Mouse (Mus musculus) embryonic facial prominence, embryonic 12.5 days (tissue): ENCODE measurements at regions not wholly inside any gene's neighbourhood (a gene's known extent, or its start where the extent isn't known, plus 50 kb on each side); places are given as distances from the start of the nearest gene placed in this dataset.

Experiments used
- ATAC-seq: fragments of 200-750 bp; cut with Nextera tagmentation; 2 replicates; pipeline ENCODE4 v1.8.0; 2017; ENCODE audit not compliant: insufficient number of reproducible peaks, insufficient read depth, low FRiP score, low TSS enrichment
- H3K27ac ChIP-seq: fragments of 300-500 bp; sonication (generic); 2 replicates; pipeline ENCODE4 v1.5.1; 2016; ENCODE audit warnings: mild to moderate bottlenecking
- H3K27me3 ChIP-seq: fragments of 300-500 bp; sonication (generic); 2 replicates; pipeline ENCODE4 v1.6.1; 2016; ENCODE audit warnings: mild to moderate bottlenecking, moderate library complexity
- H3K36me3 ChIP-seq: fragments of 300-500 bp; sonication (generic); 2 replicates; pipeline ENCODE4 v1.6.1; 2016; ENCODE audit warnings: mild to moderate bottlenecking
- H3K4me1 ChIP-seq: fragments of 300-500 bp; sonication (generic); 2 replicates; pipeline ENCODE4 v1.6.1; 2016
- H3K4me2 ChIP-seq: fragments of 300-500 bp; sonication (generic); replicated peaks from 2 replicates; pipeline ENCODE4 v1.6.1; 2016; ENCODE audit warnings: mild to moderate bottlenecking, moderate library complexity
- H3K4me3 ChIP-seq: fragments of 300-500 bp; sonication (generic); 2 replicates; pipeline ENCODE4 v1.5.1; 2016; ENCODE audit warnings: mild to moderate bottlenecking
- H3K9ac ChIP-seq: fragments of 300-500 bp; sonication (generic); 2 replicates; pipeline ENCODE4 v1.6.1; 2016; ENCODE audit warnings: mild to moderate bottlenecking, moderate library complexity
- H3K9me3 ChIP-seq: fragments of 300-500 bp; sonication (generic); 2 replicates; pipeline ENCODE4 v1.6.1; 2016; ENCODE audit warnings: mild to moderate bottlenecking, moderate library complexity
- WGBS: fragments of 180-500 bp; shearing (Covaris S2); methylation state at CpG from one replicate; pipeline ENCODE4 v1.1.7; 2016; 5-methylcytosine and 5-hydroxymethylcytosine counted together

DNA sequence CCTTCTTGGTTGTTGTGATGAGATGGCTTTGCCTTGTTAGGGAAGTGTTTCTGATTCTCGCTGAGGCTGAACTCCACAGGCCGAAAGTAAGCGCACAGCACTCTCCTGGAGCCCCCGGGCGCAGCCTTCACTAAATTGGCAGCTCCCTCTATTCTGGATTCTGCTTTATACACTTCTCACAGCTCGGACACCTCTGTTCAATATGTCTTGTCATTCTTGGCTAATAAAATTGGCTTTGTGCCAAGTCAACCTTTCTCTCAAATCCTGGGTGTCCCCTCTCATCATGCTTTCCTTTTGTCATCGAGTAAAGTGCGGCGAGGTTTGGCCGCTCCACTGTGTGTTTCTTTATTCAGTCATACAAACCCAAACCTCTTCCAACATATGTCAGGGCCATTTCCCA, 217.2 kb upstream of the Epha4 start:
- Histone ChIP-seq H3K4me1 (no peaks in the 10 kb centered on the region), H3K27ac (no peak overlapping the region), H3K27me3 (no peaks in the 10 kb centered on the region), H3K4me3 (no peak overlapping the region), H3K4me2 (no peak overlapping the region), H3K9me3 (no peaks in the 10 kb centered on the region), H3K9ac (no peak overlapping the region), H3K36me3 (no peaks in the 10 kb centered on the region)
- ATAC-seq: no peak
- WGBS: 83% methylated on average over 10 of the region's 10 CpGs

DNA sequence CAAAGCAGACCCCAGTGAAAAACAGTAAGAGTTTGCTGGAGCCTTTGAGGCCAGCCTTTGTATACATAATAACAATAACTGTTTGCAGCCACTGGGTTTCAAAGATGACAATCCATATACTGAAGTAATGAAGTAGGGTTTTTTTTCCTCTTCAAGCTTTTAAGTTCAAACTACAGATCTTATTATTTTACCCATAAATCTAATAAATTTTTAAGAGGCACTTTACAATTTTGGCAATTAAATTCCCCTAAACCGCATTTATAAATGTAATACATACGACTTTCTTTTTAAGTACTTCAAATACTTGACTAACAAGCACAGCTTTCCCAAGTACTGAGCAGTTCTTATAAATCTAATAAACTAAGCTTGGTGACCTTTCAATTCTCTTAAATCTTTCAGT, 212.7 kb upstream of the Epha4 start:
- H3K9ac ChIP-seq: no peak overlapping the region
- no peaks in the 10 kb centered on the region for H3K4me1 ChIP-seq
- no peak overlapping the region for H3K27ac ChIP-seq
- H3K9me3 ChIP-seq: no peaks in the 10 kb centered on the region
- ATAC-seq: no peak
- no peaks in the 10 kb centered on the region for H3K36me3 ChIP-seq
- no peak overlapping the region for H3K4me2 ChIP-seq
- H3K27me3 ChIP-seq: no peaks in the 10 kb centered on the region
- 94% methylated on average over 2 of the region's 2 CpGs for WGBS
- no peak overlapping the region for H3K4me3 ChIP-seq

DNA sequence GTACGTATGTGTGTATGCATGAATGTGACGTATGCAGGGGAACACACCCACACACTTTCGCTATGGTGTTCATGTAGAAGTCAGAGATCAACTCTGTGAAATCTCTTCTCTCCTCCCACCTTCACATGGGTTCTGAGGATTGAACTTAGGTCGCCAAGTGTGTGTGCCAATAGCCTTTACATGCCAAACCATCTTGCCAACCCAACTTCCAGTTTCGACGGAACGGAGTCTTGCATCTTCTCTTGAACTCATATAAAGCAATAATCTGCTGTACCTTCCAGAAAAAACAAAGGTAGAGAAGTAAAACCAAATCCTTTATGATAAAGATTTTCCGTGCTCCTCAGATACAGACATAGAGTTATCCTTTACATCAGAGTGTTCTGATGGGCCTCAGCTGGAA, 208.4 kb upstream of the Epha4 start:
- H3K36me3 ChIP-seq: no peaks in the 10 kb centered on the region
- no peak overlapping the region for H3K27ac ChIP-seq
- no peak for ATAC-seq
- H3K4me3 ChIP-seq: no peak overlapping the region
- H3K4me1 ChIP-seq: no peaks in the 10 kb centered on the region
- 93% methylated on average over 8 of the region's 8 CpGs for WGBS
- H3K27me3 ChIP-seq: no peaks in the 10 kb centered on the region
- no peak overlapping the region for H3K9ac ChIP-seq
- no peaks in the 10 kb centered on the region for H3K9me3 ChIP-seq
- no peak overlapping the region for H3K4me2 ChIP-seq

DNA sequence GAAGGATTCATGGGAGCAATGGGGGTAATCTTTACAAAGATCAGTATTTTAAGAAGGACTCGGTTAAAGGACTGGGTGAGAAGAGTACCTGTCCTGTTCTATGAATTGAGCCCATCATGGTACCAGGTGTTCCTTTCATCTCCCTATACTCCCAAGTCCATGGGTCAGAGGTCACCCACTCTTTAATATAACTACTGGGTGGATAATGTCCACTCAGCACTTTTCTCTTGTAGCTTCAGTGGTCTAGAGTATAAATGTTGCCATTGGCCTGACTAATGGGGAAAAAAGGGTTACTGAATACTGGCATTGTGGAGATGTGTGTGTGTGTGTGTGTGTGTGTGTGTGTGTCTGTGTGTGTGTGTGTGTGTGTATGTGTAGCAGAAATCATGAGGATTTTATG, 206.0 kb upstream of the Epha4 start:
- Histone ChIP-seq H3K27me3 (no peaks in the 10 kb centered on the region), H3K4me1 (no peaks in the 10 kb centered on the region), H3K4me3 (no peak overlapping the region), H3K36me3 (no peaks in the 10 kb centered on the region), H3K4me2 (no peak overlapping the region), H3K9me3 (no peaks in the 10 kb centered on the region), H3K27ac (no peak overlapping the region), H3K9ac (no peak overlapping the region)
- ATAC-seq: no peak
- 83% methylated on average over 1 of the region's 1 CpGs for WGBS

DNA sequence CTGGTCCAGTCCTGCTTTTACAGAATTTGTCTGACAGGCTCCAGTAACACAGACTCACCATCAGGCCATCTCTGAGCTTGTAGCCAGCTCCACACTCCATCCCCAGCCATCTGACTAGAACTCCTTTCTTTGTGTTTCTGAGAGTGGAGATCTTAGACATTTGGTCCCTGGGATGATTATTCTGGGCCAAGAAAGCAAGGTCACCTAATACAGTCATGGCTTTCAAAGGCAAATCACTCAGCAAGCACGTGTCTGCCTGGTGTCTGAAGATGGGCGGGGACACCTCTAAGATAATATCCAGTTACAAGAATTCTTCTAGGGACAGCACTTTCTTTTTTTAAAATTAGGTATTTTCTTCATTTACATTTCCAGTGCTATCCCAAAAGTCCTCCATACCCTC, 198.1 kb upstream of the Epha4 start:
- 0 out of 2 replicates have a peak, but pooled peaks cover 5% of the 10 kb centered on the region for H3K4me1 ChIP-seq
- H3K4me2 ChIP-seq: no peak overlapping the region
- no peak overlapping the region for H3K4me3 ChIP-seq
- no peak overlapping the region for H3K9ac ChIP-seq
- H3K36me3 ChIP-seq: no peaks in the 10 kb centered on the region
- no peak for ATAC-seq
- no peaks in the 10 kb centered on the region for H3K27me3 ChIP-seq
- no peaks in the 10 kb centered on the region for H3K9me3 ChIP-seq
- 62% methylated on average over 2 of the region's 2 CpGs for WGBS
- no peak overlapping the region for H3K27ac ChIP-seq

DNA sequence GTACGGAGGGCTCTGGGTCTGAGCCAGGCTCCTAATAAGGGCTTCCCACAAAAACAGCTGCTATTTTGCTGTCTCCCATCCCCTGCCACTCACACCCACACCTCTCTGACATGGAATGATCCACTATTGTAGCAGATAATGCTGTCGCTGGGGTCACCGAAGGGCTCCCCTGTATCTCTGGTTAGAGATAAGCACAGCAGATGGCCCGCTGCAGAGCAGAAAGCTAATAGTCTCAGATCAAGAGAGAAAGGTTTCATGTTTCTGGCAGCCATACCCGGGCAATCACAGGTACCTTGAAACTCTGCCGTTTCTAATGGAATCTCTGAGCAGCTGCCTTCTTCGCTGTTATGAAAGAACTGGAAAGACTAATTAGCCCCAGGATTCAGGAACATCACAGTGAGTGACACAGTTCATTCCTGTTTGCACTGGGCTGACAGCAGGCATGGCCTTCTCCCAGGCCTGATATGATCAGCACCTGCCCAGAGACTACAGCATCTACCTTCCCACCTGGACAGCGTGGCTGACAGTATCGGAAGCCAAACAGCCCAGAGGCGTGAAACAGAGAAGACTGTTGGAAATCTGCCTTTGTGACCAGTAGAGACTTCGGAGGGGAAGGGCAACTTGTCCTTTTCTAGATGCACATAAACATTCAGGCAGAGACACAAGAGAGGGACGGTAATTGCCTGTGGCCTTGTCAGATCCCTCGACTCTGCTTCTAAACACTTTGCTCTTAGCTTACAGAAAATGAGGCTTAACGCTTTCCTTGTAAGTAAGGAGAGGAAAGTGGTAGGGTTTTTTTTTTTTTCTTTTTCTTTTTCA, 193.5 kb upstream of the Epha4 start:
- no peak for ATAC-seq
- Histone ChIP-seq H3K27ac (no peak overlapping the region), H3K9me3 (no peaks in the 10 kb centered on the region), H3K4me1 (0 out of 2 replicates have a peak, but pooled peaks cover 5% of the 10 kb centered on the region), H3K4me2 (no peak overlapping the region), H3K9ac (no peak overlapping the region), H3K4me3 (no peak overlapping the region), H3K36me3 (no peaks in the 10 kb centered on the region), H3K27me3 (no peaks in the 10 kb centered on the region)
- 37% methylated on average over 14 of the region's 14 CpGs for WGBS

DNA sequence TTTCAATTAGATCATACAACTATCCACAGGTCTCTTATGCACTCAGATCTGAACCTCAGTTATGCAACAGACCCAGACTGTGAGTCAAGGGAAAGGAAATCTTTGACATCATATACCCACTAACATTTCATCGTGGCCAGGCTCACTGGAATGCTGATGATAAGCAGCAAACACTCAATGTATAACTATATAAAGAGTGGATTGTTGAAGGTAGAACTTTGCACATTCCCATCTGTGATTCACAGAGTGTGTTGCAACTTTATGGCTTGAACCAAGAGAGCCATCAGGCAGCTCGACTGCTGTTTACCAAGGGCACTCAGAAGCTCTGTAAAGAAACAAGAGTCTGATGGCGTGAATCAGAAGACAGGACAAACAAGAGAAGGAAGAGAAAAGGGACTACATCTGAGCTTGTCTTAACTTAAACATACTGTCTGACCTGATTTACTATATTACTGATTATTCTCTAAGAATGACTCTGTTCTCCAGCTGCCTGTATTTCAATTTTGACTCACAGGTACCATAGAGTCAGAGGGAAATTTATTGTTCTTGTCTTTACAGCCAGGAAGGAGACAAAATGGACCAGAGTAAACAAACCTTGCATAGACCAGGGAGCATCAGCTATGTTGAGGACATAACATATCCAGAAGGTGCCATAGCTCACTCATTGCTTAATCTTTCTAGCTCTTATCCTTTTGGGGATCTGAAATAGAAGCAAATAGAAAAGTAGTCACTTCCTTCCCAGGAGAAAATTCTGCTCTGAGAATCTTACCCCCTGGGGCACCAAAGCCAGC, 180.5 kb upstream of the Epha4 start:
- Histone ChIP-seq H3K9me3 (no peaks in the 10 kb centered on the region), H3K4me1 (no peaks in the 10 kb centered on the region), H3K4me2 (no peak overlapping the region), H3K27ac (no peak overlapping the region), H3K4me3 (no peak overlapping the region), H3K27me3 (no peaks in the 10 kb centered on the region), H3K9ac (no peak overlapping the region), H3K36me3 (no peaks in the 10 kb centered on the region)
- 78% methylated on average over 3 of the region's 3 CpGs for whole genome bisulfite sequencing
- ATAC-seq: no peak

DNA sequence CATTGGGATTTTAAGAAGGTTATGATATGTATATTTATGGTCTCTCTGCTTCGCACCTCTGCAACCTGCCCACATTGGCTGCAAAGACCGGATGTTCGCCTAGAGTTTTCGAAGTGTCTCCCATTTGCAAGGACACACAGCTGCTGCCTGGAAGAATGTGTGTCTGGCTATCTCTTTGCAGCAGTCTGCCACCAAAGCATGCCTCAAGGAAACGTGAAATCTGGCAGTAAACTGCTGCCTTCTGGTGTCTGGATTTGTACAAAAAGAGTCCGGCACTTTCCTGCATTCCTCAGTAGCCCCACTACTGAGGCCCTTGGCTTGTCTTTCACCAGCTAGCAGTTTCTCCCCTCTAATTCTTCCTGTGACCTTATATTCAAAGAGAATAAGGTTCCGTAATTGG, 148.5 kb upstream of the Epha4 start:
- WGBS: 76% methylated on average over 7 of the region's 7 CpGs
- H3K4me1 ChIP-seq: no peaks in the 10 kb centered on the region
- H3K4me3 ChIP-seq: no peak overlapping the region

DNA sequence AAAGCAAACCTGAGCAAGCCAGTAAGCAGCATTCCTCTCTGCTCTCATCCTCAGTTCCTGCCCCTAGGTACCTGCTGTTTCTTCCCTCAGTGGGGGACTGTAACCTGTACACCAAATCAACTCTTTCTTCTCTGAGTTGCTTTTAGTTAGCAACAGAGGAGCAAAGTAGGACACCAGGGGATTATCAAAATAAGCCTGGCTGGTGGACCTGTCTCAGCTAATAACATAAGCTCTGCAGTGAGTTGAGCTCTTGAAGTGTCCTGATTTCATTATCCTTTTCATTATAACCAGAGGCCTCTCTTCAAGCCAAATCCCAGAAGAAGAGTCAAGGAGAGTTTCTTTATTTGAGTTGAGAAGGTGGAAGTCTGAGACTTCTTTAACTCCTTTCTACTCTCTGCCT, 145.5 kb upstream of the Epha4 start:
- no peaks in the 10 kb centered on the region for H3K9me3 ChIP-seq
- H3K27ac ChIP-seq: no peak overlapping the region
- no peaks in the 10 kb centered on the region for H3K27me3 ChIP-seq
- no peak overlapping the region for H3K4me3 ChIP-seq
- no peak overlapping the region for H3K9ac ChIP-seq
- ATAC-seq: no peak
- H3K4me2 ChIP-seq: no peak overlapping the region
- no peaks in the 10 kb centered on the region for H3K4me1 ChIP-seq
- H3K36me3 ChIP-seq: no peaks in the 10 kb centered on the region

More for the DNA sequence above, 148.5 kb upstream of the Epha4 start:
- H3K36me3 ChIP-seq: no peaks in the 10 kb centered on the region
- ATAC-seq: no peak
- H3K27me3 ChIP-seq: no peaks in the 10 kb centered on the region
- H3K27ac ChIP-seq: no peak overlapping the region
- no peak overlapping the region for H3K9ac ChIP-seq
- H3K4me2 ChIP-seq: no peak overlapping the region
- no peaks in the 10 kb centered on the region for H3K9me3 ChIP-seq

DNA sequence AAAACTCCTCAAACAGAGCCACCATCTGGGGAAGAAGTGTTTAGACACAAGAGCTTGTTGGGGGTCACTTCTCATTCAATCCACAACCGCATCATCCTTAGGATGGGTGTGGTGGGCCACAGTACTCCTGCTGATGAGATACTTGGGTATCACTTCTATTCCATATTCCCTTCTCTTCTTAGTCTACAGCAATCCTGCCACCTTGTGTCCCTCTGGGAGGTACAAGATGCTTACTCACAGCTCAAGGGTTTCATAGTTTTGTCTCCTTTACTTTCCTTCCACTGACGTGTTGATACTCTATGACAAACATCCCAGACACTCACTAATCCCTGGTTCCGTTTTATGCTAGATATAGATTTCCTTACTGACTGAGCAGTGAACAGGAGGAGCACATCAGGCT, 122.1 kb upstream of the Epha4 start:
- ATAC-seq: no peak
- H3K4me3 ChIP-seq: no peak overlapping the region
- H3K36me3 ChIP-seq: no peaks in the 10 kb centered on the region
- WGBS: 86% methylated on average over 3 of the region's 3 CpGs
- no peak overlapping the region for H3K4me2 ChIP-seq
- no peak overlapping the region for H3K27ac ChIP-seq
- H3K27me3 ChIP-seq: no peaks in the 10 kb centered on the region
- H3K9me3 ChIP-seq: no peaks in the 10 kb centered on the region
- H3K4me1 ChIP-seq: no peaks in the 10 kb centered on the region
- H3K9ac ChIP-seq: no peak overlapping the region

DNA sequence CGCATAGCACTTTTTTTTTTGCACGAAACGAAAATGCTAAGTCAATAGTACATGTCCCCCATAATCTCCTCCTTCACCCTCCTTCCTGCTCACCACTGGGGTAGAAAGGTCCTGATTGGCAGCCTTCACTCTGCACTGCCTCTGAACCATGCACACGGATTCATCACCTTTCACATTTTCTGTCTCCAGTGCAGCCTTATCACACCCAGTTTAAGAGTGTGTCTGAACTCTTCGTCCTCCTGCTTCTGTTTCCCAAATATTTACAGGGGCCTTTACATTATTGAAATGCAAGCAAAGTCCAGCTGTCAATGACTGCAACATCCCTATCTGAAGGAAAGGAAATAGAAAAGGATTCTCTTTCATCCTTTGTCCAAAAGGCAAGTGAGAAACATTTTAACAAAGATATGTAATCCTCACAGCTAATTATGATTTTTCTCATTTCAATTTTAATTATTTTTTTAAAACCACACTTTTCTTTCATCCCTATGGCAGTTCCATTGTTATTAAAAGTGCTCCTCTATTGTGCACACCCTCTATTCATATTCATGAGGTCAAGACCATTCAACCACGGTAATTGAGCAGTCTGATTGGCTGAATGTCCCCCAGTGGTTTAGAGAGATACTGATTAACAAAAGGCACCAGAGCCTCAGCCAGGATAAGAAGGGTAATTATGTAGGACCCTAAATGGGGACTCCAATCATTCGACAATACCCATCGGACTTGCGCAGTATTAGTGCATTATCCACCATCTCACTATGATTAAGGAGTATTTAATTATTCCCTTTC, 114.8 kb upstream of the Epha4 start:
- no peaks in the 10 kb centered on the region for H3K36me3 ChIP-seq
- H3K4me2 ChIP-seq: no peak overlapping the region
- no peak overlapping the region for H3K27ac ChIP-seq
- no peak overlapping the region for H3K9ac ChIP-seq
- ATAC-seq: no peak
- no peak overlapping the region for H3K4me3 ChIP-seq
- H3K27me3 ChIP-seq: no peaks in the 10 kb centered on the region
- no peaks in the 10 kb centered on the region for H3K9me3 ChIP-seq
- 43% methylated on average over 9 of the region's 9 CpGs for WGBS
- no peaks in the 10 kb centered on the region for H3K4me1 ChIP-seq

DNA sequence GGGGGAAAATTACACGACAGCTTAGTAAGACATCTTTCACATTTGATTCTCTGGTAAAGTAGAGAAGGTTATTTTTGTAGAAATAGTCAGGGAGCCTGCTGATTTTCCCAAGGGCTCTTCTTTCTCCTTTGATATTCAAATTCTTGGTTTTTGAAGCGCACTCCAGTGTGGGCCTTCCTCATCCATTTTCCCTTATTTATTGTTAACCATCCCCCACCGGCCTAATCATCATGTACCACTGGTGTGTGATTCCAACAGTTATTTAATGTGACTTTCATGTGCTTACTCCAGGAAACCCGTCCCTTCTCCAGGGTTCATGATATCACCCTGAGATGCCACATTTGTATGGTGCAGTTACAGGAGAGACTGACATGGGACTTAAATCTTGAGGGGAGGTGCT, 114.0 kb upstream of the Epha4 start:
- Histone ChIP-seq H3K4me2 (no peak overlapping the region), H3K27me3 (no peaks in the 10 kb centered on the region), H3K9me3 (no peaks in the 10 kb centered on the region), H3K9ac (no peak overlapping the region), H3K4me3 (no peak overlapping the region), H3K36me3 (no peaks in the 10 kb centered on the region), H3K4me1 (no peaks in the 10 kb centered on the region), H3K27ac (no peak overlapping the region)
- no peak for ATAC-seq
- 57% methylated on average over 4 of the region's 4 CpGs for WGBS
